Mouse (Mus musculus): ENCODE measurements around the gene Ube3b. TPM values are rescaled to one million over a fixed set of nuclear protein-coding genes. Genes with fewer than 3 reads are reported as not detected.
A peak's percentile ranks its signal among the peaks of the same experiment; 100 is the strongest.

Ube3b gene
- total RNA-seq (2021) = 100 to 1,000 TPM; 116 to 120 TPM
- long read RNA-seq, experiment 1, full-length matches to known transcripts = 173 of 255 reads
- long read RNA-seq, experiment 1, partial matches to known transcripts = 58 of 255 reads
- long read RNA-seq, experiment 1, other reads (novel, unspliced or antisense) = 24 of 255 reads
- long read RNA-seq, experiment 2, full-length matches to known transcripts = 162 of 235 reads
- long read RNA-seq, experiment 2, partial matches to known transcripts = 50 of 235 reads
- long read RNA-seq, experiment 2, other reads (novel, unspliced or antisense) = 23 of 235 reads

- intact Hi-C loops (cut with DNase I) = loop anchor here (5.0 kb wide), 2 partner anchors 62 to 68 kb away; partner anchors contain the start of genes Mmab and Mvk
- no peak for TF ChIP-seq CTCF (IDR thresholded peaks at IDR 0.05)
- H3K4me3 ChIP-seq = peak within 1 kb of the TSS; percentile 90
- peak within 1 kb of the TSS; percentile 96 for H3K27ac ChIP-seq
- peak; percentile 90 for DNase-seq
These were observed at the start of gene Ube3b, which contains the start of gene Kctd10 for GRCm38 (mm10) chr5:114380209-114381012. Gene Ube3b (plus strand): TSS chr5:114380607. Gene Kctd10 (minus strand): TSS chr5:114380508.

- H3K27ac ChIP-seq = no peak overlapping the region
- intact Hi-C loops (cut with DNase I) = no loop called here
- DNase-seq = no peak
- no peak overlapping the region for H3K4me3 ChIP-seq
- TF ChIP-seq CTCF (IDR thresholded peaks at IDR 0.05) = no peak
These were observed 37.4 kb upstream of the Ube3b start for GRCm38 (mm10) chr5:114342996-114343395.

- intact Hi-C loops (cut with DNase I) = no loop called here
- no peak for DNase-seq
- no peak overlapping the region for H3K4me3 ChIP-seq
- no peak overlapping the region for H3K27ac ChIP-seq
- no peak for TF ChIP-seq CTCF (IDR thresholded peaks at IDR 0.05)
These were observed 36.8 kb upstream of the Ube3b start for GRCm38 (mm10) chr5:114343612-114344011.

GRCm38 (mm10) chr5:114345538-114345937, 34.9 kb upstream of the Ube3b start:
- TF ChIP-seq CTCF (IDR thresholded peaks at IDR 0.05) = no peak
- Histone ChIP-seq H3K4me3 (no peak overlapping the region), H3K27ac (no peak overlapping the region)
- intact Hi-C loops (cut with DNase I) = no loop called here
- no peak for DNase-seq

GRCm38 (mm10) chr5:114347005-114347404, 33.4 kb upstream of the Ube3b start:
- no peak for TF ChIP-seq CTCF (IDR thresholded peaks at IDR 0.05)
- DNase-seq = no peak
- Histone ChIP-seq H3K27ac (no peak overlapping the region), H3K4me3 (no peak overlapping the region)
- intact Hi-C loops (cut with DNase I) = no loop called here

- no peak for DNase-seq
- peak; percentile 21; the same call in 1 of the 2 replicates for TF ChIP-seq CTCF (IDR thresholded peaks at IDR 0.05)
- Histone ChIP-seq H3K27ac (no peak overlapping the region), H3K4me3 (no peak overlapping the region)
- intact Hi-C loops (cut with DNase I) = no loop called here
These were observed 28.9 kb upstream of the Ube3b start for GRCm38 (mm10) chr5:114351490-114351889.

GRCm38 (mm10) chr5:114356250-114356935, 24.0 kb upstream of the Ube3b start:
- intact Hi-C loops (cut with DNase I) = loop anchor here (1.0 kb wide), 2 partner anchors 27 to 44 kb away; no protein-coding TSS in a partner anchor
- DNase-seq = peak; percentile 78
- Histone ChIP-seq H3K27ac (peak overlapping the region; percentile 70), H3K4me3 (peak overlapping the region; percentile 58)
- TF ChIP-seq CTCF (IDR thresholded peaks at IDR 0.05) = peak; percentile 82

GRCm38 (mm10) chr5:114356936-114357751, 23.3 kb upstream of the Ube3b start:
- DNase-seq = peak; percentile 50
- intact Hi-C loops (cut with DNase I) = loop anchor here (1.0 kb wide), 2 partner anchors 26 to 45 kb away; no protein-coding TSS in a partner anchor
- Histone ChIP-seq H3K4me3 (peak overlapping the region; percentile 58), H3K27ac (peak overlapping the region; percentile 70)
- TF ChIP-seq CTCF (IDR thresholded peaks at IDR 0.05) = no peak

- Histone ChIP-seq H3K4me3 (no peak overlapping the region), H3K27ac (no peak overlapping the region)
- TF ChIP-seq CTCF (IDR thresholded peaks at IDR 0.05) = no peak
- intact Hi-C loops (cut with DNase I) = no loop called here
- DNase-seq = no peak
These were observed 21.6 kb upstream of the Ube3b start for GRCm38 (mm10) chr5:114358833-114359232.

- intact Hi-C loops (cut with DNase I) = no loop called here
These were observed 20.8 kb upstream of the Ube3b start for GRCm38 (mm10) chr5:114359586-114359985.

GRCm38 (mm10) chr5:114360968-114361367, 19.4 kb upstream of the Ube3b start:
- Histone ChIP-seq H3K4me3 (no peak overlapping the region), H3K27ac (no peak overlapping the region)
- TF ChIP-seq CTCF (IDR thresholded peaks at IDR 0.05) = no peak
- intact Hi-C loops (cut with DNase I) = no loop called here
- DNase-seq = no peak

More at GRCm38 (mm10) chr5:114359586-114359985, 20.8 kb upstream of the Ube3b start:
- DNase-seq = no peak
- H3K27ac ChIP-seq = no peak overlapping the region
- TF ChIP-seq CTCF (IDR thresholded peaks at IDR 0.05) = no peak
- H3K4me3 ChIP-seq = no peak overlapping the region

Measured in gastrocnemius, adult 2 months (tissue).